Mouse (Mus musculus) right cerebral cortex, postnatal 4 days (tissue): ENCODE data around the gene Odam.

Source experiments
- DNase-seq: peaks from one replicate; pipeline ENCODE4 v3.0.0-alpha.2; 2022

Odam gene

GRCm38 (mm10) chr5:87884729-87885128 is at the start of gene Odam:
Gene Odam, plus strand, starts transcription at chr5:87885029.
- DNase-seq: no peak

GRCm38 (mm10) chr5:87855136-87855716 is 29.6 kb upstream of the Odam start:
- DNase-seq: no peak

- DNase-seq: no peak
Observed at GRCm38 (mm10) chr5:87870084-87870483, 14.7 kb upstream of the Odam start.

GRCm38 (mm10) chr5:87871423-87871822 is 13.4 kb upstream of the Odam start:
- DNase-seq: no peak

- no peak for DNase-seq
Observed at GRCm38 (mm10) chr5:87925372-87925771, 40.5 kb downstream of the Odam start, which contains the start of gene Csn3. Gene Csn3, plus strand, starts transcription at chr5:87925579.

- no peak for DNase-seq
Observed at GRCm38 (mm10) chr5:87931603-87932002, 46.8 kb downstream of the Odam start.

- DNase-seq: no peak
Observed at GRCm38 (mm10) chr5:87940752-87941151, 55.9 kb downstream of the Odam start.

- no peak for DNase-seq
Observed at GRCm38 (mm10) chr5:87942515-87942914, 57.7 kb downstream of the Odam start.
